Mouse (Mus musculus) 3T3-L1 (cell line): ENCODE data around the gene Trp53rkb.

Experiments
- DNase-seq: peaks from one replicate; pipeline ENCODE4 v3.0.0-alpha.2; 2015; ENCODE audit warnings: low read depth, low spot score

The Trp53rkb gene

DNA sequence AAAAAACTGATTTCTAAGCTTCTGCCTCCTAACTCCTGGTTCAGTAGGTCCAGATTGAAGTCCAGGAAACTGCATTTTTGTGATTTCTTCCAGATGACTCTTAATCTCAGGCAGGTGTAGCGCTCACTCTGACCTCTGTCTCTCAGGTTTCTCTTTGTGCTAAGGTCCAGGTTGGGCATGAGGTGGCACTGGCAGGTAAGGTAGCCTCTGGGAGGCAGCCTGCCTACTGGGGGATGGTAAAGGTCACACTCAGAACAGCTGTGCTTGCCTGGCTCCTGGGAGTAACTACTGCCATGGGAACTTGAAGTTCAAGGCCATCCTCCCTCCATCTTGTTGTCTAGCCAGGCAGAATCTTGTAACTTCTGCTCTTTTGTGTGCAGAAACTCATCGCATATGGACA lies 41.8 kb downstream of the Trp53rkb start:
- DNase-seq = no peak

GRCm38 (mm10) chr2:166834796-166835195 lies 42.5 kb downstream of the Trp53rkb start:
- no peak for DNase-seq

DNA sequence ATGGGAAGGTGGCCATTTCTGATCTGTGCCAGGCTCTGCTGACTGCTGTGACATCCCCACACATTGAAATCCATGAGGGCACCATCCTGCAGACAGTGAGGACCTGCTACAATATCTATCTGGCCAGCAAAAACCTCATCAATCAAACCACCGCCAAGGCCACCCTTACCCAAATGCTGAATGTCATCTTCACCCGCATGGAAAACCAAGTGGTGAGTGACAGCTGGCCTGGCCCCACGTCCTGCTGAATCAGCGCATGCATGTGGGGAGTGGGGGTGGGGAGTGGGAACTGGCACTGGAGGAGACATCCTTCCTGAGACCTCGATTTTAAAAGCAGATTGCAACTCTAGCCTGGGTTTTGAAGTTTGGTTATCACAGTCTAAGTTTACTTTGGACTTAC lies 43.2 kb downstream of the Trp53rkb start:
- DNase-seq = no peak

- no peak for DNase-seq
These were observed 49.5 kb downstream of the Trp53rkb start for GRCm38 (mm10) chr2:166841813-166842212.
